Mouse (Mus musculus) urinary bladder, adult 2 months (tissue): ENCODE results near the gene Col19a1. TPM values are rescaled to one million over a fixed set of nuclear protein-coding genes. Genes with fewer than 3 reads are reported as not detected.

ENCODE experiments used
- DNase-seq: peaks from one replicate; pipeline ENCODE4 v3.0.0; 2022; ENCODE audit warnings: low spot score
- polyA plus RNA-seq: library from polyadenylated mRNA; depleted of rRNA; stranded (reverse); fragments of >200 nt; gene quantifications from 2 replicates; pipeline ENCODE4 v1.2.3, GENCODE M21; 2012

The Col19a1 gene
- polyA plus RNA-seq, 1 experiment, result 0.70 TPM

DNA sequence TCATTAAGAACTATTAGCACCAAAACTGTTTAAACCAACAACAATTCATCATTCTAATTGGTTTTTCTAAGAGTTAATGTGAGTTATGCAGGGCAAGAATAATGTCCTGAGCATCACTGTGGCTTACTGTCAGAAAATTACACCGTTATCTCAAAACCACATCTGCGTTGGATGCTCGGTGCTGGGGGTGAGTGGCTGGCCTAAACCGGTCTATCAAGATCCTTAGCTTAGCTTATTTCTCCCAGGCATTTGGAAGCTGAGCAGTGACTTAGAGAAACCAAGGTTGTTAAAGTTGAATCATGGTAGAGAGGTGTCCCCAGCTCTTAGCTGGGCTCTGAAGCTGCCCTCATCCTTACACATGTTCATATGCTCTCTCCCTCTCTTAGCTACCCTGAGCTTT lies 276.4 kb downstream of the Col19a1 start:
- DNase-seq, result no peak

DNA sequence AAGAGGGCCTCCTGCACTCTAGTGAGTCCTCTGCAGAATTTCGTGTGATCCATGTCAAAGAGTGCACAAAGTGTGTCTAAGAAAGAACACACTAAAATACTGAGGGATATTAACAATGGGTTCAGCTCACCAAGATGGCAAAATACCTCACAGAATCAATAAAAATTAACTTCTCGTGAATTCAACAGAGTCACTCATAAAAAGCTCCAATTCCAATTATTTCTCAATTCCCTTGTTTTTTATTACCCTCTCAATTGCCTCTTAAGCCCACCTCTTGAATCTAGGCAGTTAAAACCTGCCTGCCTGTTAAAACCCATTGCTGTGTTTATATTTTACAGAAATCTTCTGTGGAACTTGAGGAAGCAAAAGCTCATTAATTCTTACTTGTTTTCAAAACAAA lies 277.1 kb downstream of the Col19a1 start:
- DNase-seq, result no peak

DNA sequence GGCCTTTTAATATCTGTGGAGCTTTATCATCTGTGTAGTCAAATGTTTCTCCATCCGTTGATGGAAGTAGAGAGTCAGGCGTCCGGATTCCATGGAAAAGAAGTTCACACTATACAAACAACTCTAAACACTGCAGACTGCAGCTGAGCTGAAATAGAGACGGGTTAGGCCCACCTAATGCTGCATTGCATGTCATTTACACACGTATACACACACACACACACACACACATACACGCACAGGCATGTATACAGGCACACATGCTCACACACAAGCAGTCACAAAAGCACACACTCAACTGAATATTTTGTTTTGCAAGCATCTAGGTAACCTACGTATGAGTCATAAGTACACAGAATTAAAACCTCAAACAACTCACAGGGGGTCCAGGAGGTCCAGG lies 284.2 kb downstream of the Col19a1 start:
- no peak for DNase-seq

DNA sequence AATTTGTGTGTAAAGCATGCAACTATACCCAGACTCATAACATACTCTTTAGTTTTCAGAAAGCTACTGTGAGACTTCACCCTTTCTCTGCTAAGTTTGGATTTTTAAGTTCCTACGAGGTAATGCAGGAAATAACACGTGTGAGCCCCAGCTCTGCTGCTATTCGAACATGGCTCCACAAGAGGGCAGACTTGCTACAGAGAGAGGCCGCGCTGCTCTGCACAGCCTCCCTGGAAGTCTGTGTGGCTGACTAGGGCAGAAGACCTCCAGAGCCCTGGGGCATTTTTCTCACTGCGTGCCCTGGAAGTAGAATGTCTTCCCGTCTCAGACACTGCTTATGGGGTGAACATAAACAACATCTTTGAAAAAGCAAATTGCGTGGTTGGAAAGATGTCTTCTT lies 284.6 kb downstream of the Col19a1 start:
- no peak for DNase-seq

DNA sequence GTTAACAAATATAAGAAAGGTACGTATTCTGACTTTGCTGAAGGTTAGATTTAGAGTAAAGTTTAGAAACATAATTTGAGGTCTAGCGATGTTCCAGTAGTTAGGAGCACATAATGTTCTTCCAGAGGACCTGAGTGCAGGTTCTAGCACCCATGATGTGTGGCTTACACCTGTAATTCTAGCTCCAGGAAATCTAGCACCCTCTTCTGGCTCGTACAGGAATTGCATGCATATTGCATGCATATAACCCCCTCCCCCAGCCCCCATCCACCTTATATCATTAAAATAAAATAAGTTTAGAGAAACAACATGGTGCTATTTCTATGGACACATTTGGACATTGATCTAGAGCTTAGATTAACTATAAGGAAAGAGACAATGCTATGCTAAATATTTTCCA lies 286.6 kb downstream of the Col19a1 start:
- no peak for DNase-seq

DNA sequence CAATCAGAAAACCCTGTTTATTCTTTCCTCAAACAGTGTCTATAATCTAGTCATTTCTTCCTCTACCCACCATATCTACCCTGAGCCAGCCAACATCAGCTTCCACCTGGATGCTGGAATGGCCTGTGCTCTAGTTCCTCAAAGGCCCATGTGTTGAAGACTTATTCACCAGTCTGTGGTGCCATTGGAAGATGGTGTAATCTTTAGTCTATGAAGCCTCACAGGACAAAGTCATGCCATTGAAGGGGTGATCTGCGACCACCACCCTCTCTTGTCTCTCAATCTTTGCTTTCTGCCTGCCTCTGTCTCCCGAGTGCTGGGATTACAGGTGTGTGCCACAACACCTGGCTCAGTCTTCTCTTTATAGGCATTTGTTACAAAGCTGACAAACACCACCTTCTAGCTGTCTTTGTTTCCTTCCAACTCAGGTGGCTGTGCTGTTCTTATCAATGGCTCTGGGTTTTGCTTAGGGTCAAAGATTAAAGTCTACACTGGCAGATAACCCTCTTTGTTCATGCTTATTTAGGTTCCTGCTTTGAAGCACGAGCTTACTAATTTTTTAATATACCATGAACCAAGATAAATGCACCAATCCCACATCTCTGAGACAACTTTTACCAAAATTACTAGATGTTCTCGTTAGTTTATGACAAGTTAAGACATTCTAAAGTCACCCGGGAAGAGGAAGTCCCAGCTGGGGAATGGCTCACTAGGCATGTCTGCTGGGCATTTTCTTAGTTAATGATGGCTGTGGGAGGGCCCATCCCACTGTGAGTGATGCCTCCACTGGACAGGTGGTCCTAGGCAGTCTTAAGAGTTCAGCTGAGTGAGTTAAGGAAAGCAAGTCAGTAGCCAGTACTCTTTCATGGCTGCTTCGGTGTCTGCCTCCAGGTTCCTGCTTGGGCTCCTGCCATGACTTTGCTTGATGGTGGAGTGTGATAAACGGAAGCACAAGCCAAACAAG lies 292.0 kb downstream of the Col19a1 start:
- DNase-seq, result no peak

DNA sequence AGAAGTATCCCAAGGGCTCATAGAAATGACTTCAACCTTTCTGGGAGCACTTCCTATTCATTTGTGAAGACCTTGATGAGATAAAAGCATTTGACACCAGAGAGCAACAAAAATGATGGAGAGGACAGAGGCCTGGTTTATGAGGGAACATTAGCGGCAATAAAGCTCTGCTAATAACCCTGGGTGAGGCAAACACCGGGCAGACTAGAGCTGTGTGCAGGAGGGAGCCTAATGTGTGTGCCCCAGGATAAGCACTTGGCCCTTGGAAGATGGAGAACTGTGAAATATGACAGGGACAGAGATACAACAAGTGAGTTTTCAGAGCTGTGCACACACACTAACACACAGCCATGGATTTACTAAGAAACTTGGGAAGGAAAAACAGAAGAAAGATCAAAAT lies 294.8 kb downstream of the Col19a1 start:
- DNase-seq, result no peak

DNA sequence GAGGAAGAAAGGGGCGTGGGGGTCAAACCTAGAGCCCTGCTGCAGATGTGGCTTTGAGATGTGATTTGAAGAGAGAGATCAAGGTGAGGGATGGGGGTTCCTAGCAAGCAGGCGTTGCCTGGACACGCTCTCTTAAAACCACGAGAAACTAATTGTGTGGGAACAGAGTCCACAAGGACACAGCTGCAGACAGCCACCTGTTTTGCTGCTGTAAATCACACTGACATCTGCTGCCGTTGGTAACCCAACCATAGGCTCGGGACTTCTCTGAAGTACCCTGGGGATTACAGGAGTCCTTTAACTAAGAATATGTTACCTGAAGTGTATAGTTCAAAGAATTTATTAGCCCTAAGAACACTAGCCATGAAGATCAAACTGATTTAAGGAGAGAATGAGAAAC lies 300.9 kb downstream of the Col19a1 start:
- DNase-seq, result no peak

DNA sequence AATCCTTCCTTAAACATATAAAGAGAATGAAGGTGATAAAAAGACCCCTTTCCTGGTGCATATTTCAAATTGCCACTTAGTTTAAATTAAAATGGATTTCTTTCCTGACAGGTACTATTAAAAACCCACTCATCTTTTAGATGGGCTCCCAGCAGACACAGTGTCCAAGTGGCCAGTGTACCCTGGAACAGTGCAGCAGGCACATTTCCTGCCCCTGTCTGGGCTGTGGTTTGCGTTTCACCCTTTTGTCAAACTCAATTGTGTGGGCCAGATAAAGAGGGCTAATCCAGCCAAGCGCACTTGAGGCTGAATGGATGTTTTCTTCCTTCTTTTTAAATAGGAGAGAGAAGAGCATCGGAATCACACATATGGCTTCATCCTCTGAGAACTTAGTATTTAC lies 320.2 kb downstream of the Col19a1 start:
- DNase-seq, result no peak

DNA sequence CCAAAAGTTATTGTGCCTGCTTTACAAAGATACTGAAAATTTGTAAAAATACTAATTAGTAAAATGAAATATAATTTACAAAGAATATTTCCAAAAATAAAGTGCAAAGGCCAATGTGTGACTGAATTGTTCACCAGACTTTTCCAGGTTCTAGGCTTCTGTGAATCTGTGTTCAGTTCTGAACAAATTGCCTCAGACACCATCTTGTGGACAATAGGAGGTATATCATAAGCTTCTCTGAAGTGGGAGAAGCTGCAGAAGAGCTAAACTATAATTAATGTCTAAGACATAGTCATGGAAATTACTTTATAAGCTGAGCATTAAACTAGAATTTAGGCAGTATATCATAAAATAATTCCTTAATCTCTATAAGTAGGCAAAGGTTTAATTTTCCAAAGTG lies 326.1 kb downstream of the Col19a1 start:
- DNase-seq, result no peak

DNA sequence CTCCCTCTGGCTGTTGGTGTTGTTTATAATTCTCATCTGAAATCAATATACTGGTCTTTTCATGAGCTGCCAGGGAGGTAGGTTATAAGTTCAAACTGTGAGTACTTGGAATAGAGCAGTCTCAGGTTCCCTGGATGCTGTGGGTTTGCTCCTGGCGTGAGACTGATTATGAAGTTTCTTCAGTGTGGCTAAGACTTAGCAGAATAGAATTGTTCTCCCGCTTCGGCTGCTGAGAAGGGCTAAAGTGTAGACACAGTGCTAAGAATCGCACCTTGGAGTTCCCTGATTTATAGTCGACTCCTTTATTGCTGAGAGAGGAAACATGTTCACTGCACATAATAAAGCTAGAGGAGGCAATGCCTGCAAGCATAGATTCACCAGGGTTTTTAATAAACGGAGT lies 327.9 kb downstream of the Col19a1 start:
- no peak for DNase-seq

DNA sequence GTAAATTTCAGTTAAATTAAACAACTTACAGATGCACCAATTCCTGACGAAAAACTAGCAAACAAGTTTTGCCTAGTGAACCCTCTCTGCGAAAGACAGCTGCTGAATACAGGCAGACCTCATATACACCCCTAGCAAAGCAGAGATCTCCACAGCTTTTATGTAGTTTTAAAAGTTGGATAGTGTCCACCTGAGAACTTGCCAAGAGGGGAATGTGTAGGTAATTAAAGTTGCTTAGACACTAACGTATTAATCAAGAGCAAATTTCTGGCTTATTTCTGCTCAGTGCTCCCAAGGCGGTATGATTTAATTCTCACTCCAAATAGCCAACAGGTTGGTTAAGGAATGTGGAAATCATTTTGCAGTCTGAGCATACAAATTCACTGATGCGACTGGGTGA lies 329.3 kb downstream of the Col19a1 start:
- DNase-seq, result no peak

DNA sequence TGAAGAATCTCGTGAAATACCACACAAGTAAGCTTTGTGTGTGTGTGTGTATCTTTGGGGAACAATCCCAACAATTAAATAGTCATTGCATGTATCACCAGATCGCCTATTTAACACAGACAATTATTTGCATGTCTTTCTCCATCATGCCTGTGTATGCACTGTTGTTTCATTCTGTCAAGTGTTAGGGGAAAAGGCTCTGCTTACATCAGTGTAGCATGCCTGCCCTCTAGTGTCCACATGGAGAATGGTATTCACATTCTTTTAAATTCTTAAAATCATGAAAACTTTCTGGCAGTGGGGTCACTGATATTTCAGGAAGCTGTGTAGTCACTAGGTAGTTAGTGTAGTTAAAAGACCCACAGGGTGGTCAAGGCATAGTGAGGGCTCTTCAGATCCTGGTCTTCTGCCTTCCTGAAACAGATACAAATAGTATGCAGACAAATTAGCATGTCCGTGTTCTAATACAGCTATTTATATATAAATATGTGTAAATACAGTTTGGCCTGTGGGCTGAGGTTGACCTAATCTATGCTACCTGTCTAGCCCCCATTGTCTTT lies 338.1 kb downstream of the Col19a1 start:
- DNase-seq, result no peak

DNA sequence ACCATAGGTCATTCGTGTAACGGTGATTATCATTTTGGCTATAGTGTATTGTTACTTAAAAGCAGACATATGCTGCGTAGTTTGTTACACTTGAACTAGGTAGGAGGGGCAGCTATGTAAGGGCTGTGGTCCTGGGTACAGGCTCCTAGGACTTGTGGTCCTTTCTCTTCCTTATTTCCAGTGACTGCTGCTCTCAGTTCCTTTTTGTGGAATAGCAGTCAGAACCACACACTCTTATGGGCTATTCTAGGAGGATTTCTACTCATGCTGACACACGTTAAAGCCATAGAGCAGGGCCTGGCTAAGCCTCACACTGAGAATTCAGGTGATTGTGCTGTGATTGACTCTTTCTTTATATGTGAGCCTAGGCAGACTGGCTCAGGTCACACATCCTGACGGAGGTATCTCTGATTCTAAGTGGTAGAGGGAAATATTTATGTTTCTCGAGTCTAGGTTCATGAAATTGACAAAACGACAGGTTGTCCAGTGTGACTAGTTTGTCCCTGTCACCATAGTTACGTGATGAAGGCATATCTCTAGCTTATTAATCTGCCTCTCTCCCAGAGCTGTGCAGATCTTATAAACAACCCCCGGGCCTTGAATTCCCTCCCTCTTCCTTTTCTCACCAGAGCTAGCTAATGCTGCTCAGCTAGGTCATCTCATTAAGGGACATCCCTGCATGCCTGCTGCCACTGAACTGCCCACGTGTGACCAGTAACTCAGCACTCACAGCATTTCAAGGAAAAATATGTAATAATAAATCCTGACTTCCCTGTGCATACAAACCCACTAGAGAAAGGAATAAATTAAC lies 338.8 kb downstream of the Col19a1 start:
- DNase-seq, result no peak

DNA sequence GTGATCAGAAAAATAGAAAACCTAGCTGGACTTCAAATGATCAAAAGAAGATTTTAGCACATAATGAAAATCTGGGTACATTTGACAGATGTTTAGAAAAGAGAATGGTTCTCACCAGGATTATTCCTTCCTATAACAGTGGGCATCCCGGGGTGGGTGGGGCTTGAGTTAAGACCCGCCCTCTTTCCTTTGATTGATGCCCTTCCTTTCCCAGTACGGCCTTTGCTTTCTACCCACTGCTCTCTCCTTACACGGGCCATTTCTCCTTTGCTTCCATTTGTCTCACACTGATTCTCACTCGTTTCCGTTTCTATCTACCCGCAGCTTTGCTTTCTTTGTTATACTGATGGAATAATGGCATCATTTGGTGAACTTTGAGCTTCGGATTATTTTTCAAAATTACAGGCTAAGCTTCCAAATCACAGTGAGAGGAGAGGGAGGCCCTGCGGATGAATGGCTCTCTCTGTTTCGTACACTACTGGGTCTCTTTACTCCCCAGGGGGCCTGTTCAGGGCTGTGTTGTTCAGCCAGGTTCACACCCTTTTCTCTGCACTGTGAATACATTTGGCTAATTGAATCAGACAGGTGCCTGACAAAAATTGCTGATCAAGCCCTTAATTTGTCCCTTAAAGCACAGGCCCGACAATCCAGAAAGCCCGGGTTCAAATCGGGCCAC lies 341.4 kb downstream of the Col19a1 start:
- no peak for DNase-seq

DNA sequence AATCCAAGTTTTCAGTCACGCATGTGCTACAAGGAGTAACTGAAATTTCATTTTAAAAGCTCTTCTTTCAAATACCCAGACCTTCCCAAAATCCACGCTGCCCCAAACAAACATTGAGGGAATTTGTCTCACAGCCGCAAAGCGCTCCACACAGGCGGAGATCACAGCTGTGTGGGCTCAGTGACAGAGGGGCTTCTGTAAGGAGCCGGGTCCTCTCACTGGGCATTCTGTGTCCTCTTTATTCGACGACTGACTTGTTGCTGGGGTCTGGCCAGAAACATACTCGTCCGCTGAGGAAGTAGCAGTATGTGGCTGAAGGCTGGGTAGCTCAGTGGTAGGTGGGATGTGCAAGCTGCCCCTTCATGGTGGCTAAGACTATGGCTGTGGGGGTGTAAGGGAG lies 342.3 kb downstream of the Col19a1 start:
- DNase-seq, result no peak

DNA sequence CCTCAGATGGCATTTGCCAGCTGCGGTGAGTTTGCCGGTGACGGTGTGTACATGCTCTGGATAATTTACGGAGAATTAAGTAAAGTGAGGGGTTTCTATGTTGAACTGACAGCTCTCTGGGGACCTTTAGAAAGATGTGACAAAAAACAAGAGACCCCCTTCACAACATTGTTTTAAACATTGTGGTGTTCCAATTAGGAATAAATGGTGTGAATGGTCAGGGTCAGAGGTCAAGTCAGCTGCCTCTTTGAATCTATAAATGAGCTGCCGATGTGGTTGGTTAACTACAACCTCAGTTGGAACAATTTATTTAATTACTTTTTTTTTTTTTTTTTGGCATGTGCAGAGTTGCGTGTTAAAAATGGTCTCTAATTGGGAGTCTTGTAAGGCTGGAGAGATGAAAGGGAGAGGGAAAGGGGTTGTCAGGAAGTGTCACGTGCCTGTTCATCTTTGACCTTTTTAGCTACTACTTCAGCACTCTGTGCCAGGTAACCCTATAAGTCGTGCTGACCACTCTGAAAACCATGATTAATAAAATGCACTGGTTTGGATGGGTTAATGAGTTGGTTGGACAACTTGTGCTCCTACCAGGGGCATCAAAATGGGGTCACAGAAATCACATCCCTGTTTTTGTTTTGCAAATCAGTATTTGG lies 347.1 kb downstream of the Col19a1 start:
- no peak for DNase-seq

DNA sequence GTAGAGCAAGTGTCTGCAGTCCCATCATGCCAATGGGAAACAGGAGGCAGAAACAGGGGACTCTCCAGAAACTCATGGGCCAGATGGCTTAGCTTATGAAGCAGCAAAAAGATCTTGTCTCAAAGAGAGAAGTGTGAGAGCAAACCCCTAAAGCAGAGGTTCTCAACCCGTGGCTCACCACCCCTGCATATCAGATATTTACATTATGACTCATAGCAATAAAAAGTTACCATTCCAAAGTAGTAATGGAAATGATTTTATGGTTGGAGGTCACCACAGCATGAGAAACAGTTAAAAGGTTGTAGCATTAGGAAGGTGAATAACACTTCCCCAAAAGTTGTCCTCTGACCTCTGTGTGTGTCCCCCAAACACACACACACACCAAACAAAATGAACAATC lies 350.9 kb downstream of the Col19a1 start:
- no peak for DNase-seq

DNA sequence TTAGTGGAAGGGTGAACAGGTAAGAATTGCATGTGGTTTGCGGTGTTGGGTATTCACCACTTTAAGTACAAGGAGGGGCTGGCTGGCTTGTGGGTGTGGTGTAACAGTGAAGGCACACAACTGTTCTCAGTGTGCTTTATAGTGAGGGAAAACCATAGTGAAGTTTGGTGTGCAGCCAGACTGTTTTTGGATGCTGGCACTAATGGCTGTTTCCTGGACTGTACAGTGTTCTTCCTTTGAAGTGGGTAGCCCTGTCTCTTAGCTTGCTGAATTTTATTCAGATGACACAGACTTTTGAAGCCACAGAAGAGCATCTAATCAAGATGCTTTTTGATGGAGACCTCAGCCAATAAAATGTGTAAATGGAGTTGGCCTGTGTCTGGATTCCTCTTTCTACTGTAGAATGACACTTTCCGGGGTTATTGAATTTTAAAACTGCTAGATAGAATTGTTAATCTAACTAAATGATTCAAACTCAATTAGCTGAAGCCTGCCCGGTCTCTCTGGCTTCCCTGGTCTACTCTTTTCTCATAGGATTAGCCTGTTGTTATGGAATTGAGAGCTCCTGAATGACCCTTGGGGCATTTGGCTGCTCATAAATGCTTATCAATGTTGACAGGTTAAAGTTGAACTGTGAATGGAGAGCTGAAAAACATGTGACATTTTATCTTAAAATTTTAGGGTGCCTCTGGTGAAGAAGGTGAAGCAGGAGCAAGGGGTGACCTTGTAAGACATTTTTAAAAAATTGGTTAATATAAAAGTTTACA lies 355.6 kb downstream of the Col19a1 start:
- DNase-seq, result no peak

DNA sequence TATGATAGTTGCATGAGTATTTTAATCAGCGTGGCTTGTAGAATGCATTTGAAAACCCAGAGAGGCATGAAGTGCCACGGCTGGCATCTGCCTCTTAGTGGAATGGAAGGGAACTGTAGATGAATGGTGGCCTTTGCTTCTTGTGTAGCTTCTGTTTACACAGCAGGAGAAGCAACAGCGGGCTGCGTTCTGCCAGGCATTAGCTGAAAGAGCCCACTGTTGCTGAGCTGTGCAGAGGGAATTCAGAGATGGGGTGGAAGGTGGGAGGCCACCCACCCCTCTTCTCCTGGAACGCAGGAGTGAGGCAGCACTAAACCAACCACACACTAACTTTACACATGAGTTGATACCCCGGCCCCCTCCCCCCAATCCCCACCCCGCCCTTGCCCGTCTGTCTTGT lies 356.8 kb downstream of the Col19a1 start:
- no peak for DNase-seq

DNA sequence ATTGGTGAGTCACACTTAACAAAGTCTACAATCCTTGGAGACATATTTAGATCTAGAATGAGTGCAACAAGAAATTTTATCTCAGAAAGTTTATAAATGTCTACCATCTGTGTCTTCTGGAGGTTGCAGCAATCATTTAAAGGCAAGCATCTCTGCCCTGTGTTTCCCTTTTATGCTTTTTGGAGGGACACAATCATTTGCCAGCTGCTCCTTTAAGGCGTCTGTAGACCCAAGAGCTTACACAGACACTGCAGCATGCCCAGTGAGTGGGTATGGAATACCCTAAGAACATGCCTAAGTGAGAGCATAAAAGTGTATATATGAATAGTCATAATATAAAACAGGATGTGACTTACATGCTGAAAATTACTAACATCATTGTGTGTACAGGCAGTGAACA lies 357.7 kb downstream of the Col19a1 start:
- DNase-seq, result no peak
